Mouse (Mus musculus): ENCODE data around the gene Cd69. TPM values are rescaled to one million over a fixed set of nuclear protein-coding genes. Genes with fewer than 3 reads are reported as not detected.

Cd69 gene
- total RNA-seq, 4 experiments from 2014 or later: not detected

- no peak for DNase-seq (ENCODE audit: low spot score in 2 of 2)
Measured at GRCm38 (mm10) chr6:129225078-129225477, 50.2 kb downstream of the Cd69 start.

GRCm38 (mm10) chr6:129224090-129224489, 51.1 kb downstream of the Cd69 start:
- no peak for DNase-seq (ENCODE audit: low spot score in 2 of 2)

GRCm38 (mm10) chr6:129223611-129224010, 51.6 kb downstream of the Cd69 start:
- no peak for DNase-seq (ENCODE audit: low spot score in 2 of 2)

GRCm38 (mm10) chr6:129222188-129222800, 52.9 kb downstream of the Cd69 start:
- no peak for DNase-seq (ENCODE audit: low spot score in 2 of 2)

- DNase-seq (ENCODE audit: low spot score in 2 of 2): no peak
Measured at GRCm38 (mm10) chr6:129221053-129221452, 54.2 kb downstream of the Cd69 start.

- no peak for DNase-seq (ENCODE audit: low spot score in 2 of 2)
Measured at GRCm38 (mm10) chr6:129219897-129220517, 55.2 kb downstream of the Cd69 start.

GRCm38 (mm10) chr6:129218191-129218696, 57.0 kb downstream of the Cd69 start:
- DNase-seq (ENCODE audit: low spot score in 2 of 2): no peak

Other genes with a start within 250 kb of the Cd69 start
- gene Klrb1f, start 229.5 kb downstream of the Cd69 start, total RNA-seq (2022): not detected
- gene Clec2e, start 174.5 kb downstream of the Cd69 start, total RNA-seq (2022): not detected
- 1 to 10 TPM; 6.9 to 9.8 (median 8.9) TPM for gene Clec2d, start 94.8 kb downstream of the Cd69 start, total RNA-seq (2022)
- not detected for gene 4922502D21Rik, start 56.4 kb upstream of the Cd69 start, total RNA-seq (2022)
- under 1 TPM in 2 of 4 experiments, not detected in 2; 0.16 to 0.70 TPM for gene Clec12a, start 67.3 kb upstream of the Cd69 start, total RNA-seq (2022)
- gene Clec12b, start 110.4 kb upstream of the Cd69 start, total RNA-seq (2022): not detected
- gene Clec1b, start 121.9 kb upstream of the Cd69 start, total RNA-seq (2022): 1 to 10 TPM in 1 of 4 experiments, under 1 TPM in 1, not detected in 2; 0.07 to 1.0 TPM
- not detected for gene Clec9a, start 133.4 kb upstream of the Cd69 start, total RNA-seq (2022)
- gene Clec1a, start 176.6 kb upstream of the Cd69 start, total RNA-seq (2022): 1 to 10 TPM; 3.2 to 4.8 (median 4.3) TPM
- not detected for gene Olr1, start 231.7 kb upstream of the Cd69 start, total RNA-seq (2022)
- gene Tmem52b, start 237.1 kb upstream of the Cd69 start, total RNA-seq (2022): not detected